Mouse (Mus musculus) adrenal gland, postnatal 14 days (tissue): ENCODE results near the gene Atp5s. TPM values are rescaled to one million over a fixed set of nuclear protein-coding genes. Genes with fewer than 3 reads are reported as not detected.

Source experiments
- DNase-seq: peaks from one replicate; pipeline ENCODE4 v3.0.0; 2021; ENCODE audit warnings: mixed read lengths
- microRNA-seq, 2 experiments: library from miRNA; unstranded; fragments of <30 nt; microRNA quantifications; one replicate each; pipeline ENCODE4 v1.2.0; 2021
- total RNA-seq: library from RNA; stranded (reverse); gene quantifications from 2 replicates; pipeline ENCODE4 v1.2.3, GENCODE M21; 2021

The Atp5s gene
- total RNA-seq, 1 experiment from 2014 or later, result 13.9 TPM

DNA sequence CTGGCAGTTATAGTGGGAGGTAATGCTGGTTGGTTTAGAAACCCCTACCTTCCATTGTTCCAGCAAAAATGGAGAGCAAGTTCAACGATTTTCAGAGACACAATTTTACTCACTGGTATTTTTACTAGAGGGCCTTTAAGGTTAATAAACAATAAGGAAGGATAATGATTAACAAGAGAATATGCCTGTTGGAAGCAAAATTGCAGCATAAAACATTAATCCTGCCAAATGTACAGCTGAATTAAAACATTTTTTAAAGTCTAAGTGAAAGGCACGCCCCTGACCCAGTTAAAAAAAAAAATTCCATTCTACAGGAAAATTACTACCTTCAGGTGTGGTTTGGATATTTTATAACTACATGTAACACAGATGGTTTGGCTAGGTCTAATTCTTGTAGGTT lies 53.2 kb downstream of the Atp5s start:
- DNase-seq, result no peak

DNA sequence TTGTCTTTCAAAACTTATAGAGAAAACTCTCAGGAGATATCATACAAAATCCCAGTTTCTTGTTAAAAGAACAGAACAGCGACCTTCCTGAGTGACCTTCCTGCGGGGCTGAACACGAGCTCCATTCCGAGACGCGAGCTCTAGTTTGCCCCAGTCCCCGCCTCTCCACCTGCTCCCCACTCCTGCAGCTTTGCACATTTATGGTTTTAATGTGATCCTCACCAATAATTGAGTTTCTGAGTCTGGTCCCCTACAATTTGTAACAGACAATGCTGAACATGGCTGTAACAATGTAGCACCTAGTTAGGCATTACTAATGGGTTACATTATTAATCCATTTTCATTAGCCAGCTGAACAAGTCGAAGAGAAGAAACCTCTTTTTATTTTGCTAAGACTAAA lies 56.7 kb downstream of the Atp5s start:
- DNase-seq, result no peak

DNA sequence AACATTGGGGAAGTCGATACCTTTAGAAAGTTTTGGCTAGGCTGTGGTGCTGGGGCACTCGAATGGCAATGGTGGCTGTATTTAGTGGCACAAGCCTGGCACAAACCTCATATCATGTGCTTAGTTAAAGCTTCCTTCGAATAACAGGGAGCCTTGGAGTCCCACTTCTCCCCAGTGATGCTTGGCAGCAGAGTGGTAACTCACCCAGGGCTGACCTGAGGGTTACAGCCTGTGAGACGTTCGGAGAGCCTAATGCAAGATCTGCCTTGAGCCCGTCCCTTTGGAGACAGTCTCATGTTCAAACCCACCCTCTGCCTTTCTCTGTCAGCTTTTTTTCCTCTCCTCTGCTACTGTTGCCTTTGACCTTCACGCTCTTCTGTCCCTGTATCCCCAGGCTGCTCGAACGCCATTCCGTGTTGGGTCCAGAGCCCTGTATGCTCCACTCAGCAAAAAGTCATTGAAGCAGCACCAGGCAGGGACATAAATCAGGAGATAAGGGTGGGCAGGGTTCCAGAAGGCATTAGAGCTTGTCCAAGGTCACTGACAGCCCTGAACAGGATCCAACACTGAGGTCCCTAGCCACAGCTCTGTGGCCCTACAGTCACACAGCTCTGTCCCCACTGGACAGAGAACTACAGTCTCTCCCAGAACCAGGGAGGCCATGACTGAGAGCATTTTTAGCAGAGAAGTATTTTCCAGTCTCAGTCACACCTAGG lies 57.3 kb downstream of the Atp5s start:
- peak; percentile 92 for DNase-seq

DNA sequence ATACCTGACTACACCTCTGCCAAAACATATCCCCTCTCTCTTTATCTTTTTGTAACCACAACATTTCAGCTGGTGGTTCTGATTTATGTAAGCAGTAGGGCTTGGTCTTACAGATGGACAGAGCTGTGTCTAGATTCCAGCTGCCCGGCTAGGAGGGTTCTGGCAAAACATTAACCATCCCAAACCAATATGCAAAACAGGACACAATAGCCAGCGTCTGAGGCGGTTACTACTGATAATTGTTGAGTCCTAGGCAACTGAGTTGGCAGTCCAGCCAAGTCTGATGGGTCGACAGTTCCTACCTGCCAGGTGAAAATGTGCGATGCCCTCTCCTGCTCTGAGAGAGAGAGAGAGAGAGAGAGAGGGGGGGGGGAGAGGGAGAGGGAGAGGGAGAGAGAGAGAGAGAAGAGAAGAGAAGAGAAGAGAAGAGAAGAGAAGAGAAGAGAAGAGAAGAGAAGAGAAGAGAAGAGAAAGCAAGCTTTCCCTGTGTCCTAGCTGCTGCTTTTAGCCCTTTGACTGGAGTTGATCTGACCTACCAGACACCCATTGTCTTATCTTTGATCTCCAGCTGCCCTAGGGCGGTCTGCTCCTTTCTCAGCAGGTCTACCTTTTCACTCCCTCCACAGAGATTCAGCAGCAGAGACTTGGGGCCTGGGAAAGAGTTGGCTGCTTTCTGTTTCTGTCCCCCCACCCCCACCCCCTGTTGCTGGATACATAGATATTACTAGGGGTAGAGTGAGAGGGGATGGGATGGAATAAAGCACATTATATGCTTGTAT lies 58.7 kb downstream of the Atp5s start:
- peak; percentile 40 for DNase-seq

DNA sequence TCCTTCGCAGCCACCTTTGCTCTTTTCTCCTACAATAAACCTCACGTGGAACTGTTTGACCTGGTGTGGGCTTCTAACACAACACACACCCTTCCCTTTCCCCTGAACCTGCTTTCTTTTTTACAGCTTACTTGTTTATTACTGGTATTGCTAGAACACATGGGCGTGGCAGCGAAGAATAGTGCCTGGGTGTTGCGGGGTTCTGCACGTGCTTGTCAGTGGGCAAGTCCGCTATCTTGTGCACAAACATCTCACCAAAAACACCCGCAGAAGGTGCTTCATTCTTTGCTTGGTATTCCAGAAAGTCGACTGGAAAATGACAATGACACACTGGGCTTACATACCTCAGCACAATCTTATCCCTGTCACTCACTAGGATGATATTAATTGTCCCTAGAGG lies 60.7 kb downstream of the Atp5s start:
- DNase-seq, result no peak

DNA sequence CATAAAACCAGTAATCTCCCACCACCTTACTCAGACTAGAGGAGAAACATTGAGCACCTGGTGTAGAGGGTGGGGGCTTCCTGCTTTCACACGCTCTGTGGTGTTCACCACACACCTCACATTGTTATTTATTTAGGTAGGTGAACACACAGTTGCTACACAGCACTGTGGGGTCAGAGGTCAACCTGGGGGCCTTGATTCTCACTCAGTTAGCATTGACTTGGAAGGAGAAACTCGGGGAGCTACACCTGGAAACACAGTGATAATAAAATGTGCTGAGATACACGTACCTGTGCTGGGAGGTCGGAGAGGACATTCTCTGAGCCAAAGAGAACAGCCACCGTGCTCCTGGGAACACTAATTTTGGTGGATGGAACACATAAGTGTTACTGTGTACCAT lies 63.6 kb downstream of the Atp5s start:
- DNase-seq, result no peak

DNA sequence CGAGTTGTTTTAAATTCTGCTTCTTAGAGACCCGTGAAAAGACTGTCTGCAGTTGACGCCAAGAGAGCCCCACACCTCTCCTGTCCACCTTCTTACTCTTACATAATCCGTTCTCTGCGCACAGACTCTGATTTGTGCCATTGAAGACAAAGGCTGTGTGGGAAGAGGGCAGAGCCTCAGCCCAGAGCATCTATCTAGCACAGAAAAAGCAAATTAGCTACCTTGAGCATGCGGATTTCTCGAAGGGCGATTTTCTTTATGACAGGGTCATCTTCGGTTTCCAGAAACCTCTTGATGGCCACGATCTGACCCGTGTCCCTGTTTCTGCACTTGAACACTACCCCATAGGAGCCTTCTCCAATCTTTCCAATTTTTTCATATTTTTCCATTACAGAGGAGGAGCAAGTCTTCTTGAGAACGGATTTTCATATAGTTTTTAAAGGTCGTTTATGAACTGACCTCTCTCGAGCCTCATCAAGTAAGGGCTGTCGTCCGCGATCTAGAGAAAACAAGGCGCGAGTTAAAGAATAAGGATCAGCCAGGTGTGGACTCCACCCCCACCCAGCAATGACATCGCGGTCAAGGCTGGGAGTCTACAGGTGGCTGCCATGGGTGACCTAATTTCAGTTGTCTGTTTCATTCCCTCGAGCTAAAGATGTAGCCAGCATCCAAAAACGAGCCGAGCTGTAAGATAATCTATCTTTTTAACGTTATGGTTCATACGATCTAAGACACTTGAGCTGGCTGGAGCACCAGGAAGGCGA lies 65.2 kb downstream of the Atp5s start:
- no peak for DNase-seq

DNA sequence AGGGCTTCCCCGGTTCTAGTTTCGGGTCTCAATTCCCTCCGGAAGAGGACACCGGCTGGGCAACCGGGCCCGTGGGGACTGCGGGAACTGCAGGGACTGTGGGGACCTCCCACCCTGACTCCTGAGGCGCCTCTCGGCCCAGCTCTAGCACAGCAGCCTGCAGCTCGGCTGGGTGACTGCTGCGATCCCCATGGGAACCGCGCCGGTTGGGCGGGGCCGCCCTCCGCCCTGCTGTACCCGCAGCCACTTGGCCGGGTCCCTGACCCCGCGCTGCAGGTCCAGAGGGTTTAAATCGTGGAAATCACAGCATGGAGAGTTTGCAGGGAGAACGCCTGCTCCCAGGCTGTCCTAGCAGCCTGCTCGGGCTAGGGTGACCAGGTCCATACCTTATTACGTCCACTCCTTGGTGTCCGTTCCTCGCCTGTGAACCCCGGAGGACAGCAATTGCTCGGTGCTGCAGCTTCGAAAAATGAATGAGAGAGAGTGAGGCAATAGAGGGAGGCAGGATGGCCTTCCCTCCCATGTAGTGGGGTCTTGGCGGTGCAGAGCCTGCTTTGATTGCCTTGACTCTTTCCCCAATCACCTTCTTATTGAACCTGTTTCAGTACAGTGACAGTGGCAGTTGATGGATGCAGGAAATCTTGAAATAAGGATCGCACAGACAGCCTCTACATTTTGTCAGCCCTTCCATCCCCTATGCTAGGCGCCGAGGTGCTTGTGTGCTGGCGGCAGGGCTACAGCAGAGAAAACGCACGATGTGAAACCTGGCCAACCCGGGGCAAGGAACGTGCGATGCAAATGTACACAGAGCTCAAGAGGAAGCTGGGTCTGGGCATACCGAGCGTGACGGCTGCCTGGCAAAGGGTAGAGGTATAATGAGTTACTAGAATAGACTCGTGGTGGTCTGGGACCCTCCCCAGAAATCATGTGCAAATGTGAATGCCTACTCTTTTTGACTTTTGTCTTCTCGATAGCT lies 66.1 kb downstream of the Atp5s start, which contains the start of gene Cdkl1:
TSS of gene Cdkl1 (minus strand) at position 738 of the 976 bp plus-strand sequence.
- DNase-seq, result peak; percentile 89

Small RNA genes within 50 kb of the gene (microRNA-seq; reads per million reads assigned to microRNA genes)
- gene Mir681, result 0 reads per million in 2 experiments

Other genes starting within 250 kb of the Atp5s start
- 8.9 and 12.5 TPM in 2 replicates for gene Vcpkmt, start 141.9 kb upstream of the Atp5s start, total RNA-seq
- gene Sos2, start 43.1 kb upstream of the Atp5s start, total RNA-seq, result 35.8 and 36.9 TPM in 2 replicates
- gene L2hgdh, start 77 bp upstream of the Atp5s start, total RNA-seq, result 21.6 and 28.3 TPM in 2 replicates
- 3.0 and 5.0 TPM in 2 replicates for gene Cdkl1, start 66.3 kb downstream of the Atp5s start, total RNA-seq
- 5.4 and 11.5 TPM in 2 replicates for gene Atl1, start 167.7 kb downstream of the Atp5s start, total RNA-seq
- gene Map4k5, start 168.2 kb downstream of the Atp5s start, total RNA-seq, result 31.4 and 34.4 TPM in 2 replicates